Mouse (Mus musculus): ENCODE measurements at regions not wholly inside any gene's neighbourhood (a gene's known extent, or its start where the extent isn't known, plus 50 kb on each side); places are given as distances from the start of the nearest gene placed in this dataset.

DNA sequence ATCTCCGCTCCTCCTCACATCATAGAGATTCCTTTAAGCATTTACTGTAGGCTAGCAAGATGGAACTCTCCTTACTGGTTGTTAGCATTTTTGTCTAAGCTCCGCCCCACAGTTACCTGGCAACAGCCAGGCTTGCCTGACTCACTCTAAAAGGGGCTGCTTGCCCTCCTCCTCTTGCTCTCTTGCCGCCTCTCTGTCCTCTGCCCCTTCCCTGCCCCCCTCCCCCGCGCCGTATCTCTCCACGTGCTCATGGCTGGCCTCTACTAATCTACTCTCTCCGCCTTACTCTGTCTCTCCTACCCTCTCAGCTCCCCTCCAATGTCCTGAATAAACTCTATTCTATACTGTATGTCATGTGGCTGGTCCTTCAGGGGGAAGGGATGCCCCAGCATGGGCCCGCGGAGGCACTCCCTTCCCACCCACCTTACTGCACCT is 59.9 kb upstream of the Zfp644 start:
- no peak overlapping the region for H3K27ac ChIP-seq
- no peaks in the 10 kb centered on the region for H3K9me3 ChIP-seq
- WGBS: 1% methylated on average over 10 of the region's 10 CpGs
- 0 out of 2 replicates have a peak overlapping the region, but pooled peaks have one; percentile 4 for H3K9ac ChIP-seq
- H3K4me1 ChIP-seq: peaks cover 16% of the 10 kb centered on the region
- peak overlapping the region; percentile 54 for H3K4me2 ChIP-seq
- H3K36me3 ChIP-seq (replicated peaks): no peaks in the 10 kb centered on the region
- H3K27me3 ChIP-seq (replicated peaks): peaks cover 7% of the 10 kb centered on the region; the same call in 1 of the 2 replicates
- peak overlapping the region; percentile 25 for H3K4me3 ChIP-seq
- ATAC-seq (replicated peaks): peak; percentile 91

DNA sequence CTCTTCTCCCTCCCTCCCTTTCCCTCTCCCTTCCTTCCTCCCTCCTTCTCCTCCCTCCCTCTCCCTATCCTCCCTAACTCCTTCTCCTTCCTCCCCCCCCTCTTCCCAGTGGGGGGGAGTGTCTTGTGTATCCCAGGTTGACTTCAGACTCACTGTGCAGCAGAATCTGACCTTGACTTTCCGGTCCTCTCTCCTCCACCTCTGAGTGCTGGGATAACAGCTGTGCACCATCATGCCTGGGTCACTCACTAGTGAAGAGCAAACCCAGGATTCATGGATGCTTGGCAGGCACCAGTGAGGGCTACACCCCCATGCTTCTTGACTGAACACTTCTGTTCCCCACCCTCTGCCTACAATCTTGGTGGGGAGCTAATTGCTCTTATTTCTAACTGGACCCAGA is 56.2 kb upstream of the Zfp644 start:
- 100% methylated on average over 1 of the region's 1 CpGs for WGBS
- Histone ChIP-seq H3K9ac (no peak overlapping the region), H3K4me3 (no peak overlapping the region), H3K4me2 (no peak overlapping the region), H3K4me1 (peaks cover 21% of the 10 kb centered on the region), H3K9me3 (no peaks in the 10 kb centered on the region), H3K27ac (no peak overlapping the region), H3K27me3 (replicated peaks) (peaks cover 6% of the 10 kb centered on the region; the same call in 1 of the 2 replicates), H3K36me3 (replicated peaks) (no peaks in the 10 kb centered on the region)
- ATAC-seq (replicated peaks): no peak

DNA sequence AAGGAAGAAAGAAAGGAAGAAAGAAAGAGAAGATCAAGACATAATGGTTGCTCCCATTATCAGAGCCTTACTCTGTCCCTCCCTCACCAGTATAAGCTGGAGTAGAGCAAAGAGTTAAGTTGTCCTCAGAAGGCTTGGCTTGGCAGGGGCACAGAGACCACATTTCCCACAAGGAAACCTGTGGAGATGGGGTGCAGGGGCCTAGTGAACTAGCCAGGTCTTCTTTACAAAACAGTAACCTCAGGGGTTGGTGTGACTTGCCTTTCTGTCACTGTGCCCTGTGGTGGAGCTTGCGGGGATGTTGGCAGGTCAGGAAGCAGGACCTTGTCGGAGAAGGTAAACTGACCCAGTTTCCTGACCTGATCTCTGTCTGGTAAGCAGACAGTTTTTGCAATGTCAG is 53.1 kb upstream of the Zfp644 start:
- no peak for ATAC-seq (replicated peaks)
- no peak overlapping the region for H3K9ac ChIP-seq
- peaks cover 5% of the 10 kb centered on the region; the same call in 1 of the 2 replicates for H3K4me1 ChIP-seq
- 91% methylated on average over 2 of the region's 2 CpGs for WGBS
- H3K27ac ChIP-seq: no peak overlapping the region
- H3K27me3 ChIP-seq (replicated peaks): no peaks in the 10 kb centered on the region
- H3K4me2 ChIP-seq: no peak overlapping the region
- H3K36me3 ChIP-seq (replicated peaks): no peaks in the 10 kb centered on the region
- H3K4me3 ChIP-seq: no peak overlapping the region
- H3K9me3 ChIP-seq: no peaks in the 10 kb centered on the region

DNA sequence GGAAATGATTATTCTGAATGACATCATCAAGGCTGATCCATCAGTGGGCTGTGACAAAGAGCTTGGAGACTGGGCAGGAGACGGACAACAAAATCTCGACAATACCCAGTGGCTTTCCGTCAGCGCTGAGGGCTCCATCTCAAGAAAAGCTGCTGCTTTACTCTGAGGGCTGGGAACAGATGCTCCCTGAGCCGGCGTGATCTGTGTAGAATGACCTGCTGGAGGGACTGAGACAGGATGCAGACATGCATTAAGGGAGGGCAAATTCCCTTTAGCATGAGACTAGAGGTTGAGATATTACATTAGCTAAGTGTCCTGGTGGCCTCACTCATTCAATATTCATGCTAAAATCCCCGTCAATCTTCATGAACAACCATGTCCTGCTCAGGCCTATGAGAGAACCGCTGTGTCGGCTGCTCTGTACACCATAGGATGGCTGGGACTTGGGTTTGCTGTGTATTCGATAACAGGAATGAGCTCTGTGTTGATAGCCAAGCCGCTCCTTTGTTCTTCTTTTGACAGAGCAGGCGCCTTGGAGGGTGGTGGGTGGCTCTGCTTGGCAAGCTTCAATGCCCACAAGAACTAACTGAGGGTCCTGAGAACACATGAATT is 51.5 kb upstream of the Zfp644 start:
- H3K27ac ChIP-seq: no peak overlapping the region
- no peak overlapping the region for H3K4me3 ChIP-seq
- H3K9ac ChIP-seq: no peak overlapping the region
- peaks cover 5% of the 10 kb centered on the region; the same call in 1 of the 2 replicates for H3K4me1 ChIP-seq
- H3K27me3 ChIP-seq (replicated peaks): no peaks in the 10 kb centered on the region
- no peaks in the 10 kb centered on the region for H3K36me3 ChIP-seq (replicated peaks)
- 0 out of 2 replicates have a peak, but pooled peaks have one; percentile 27 for ATAC-seq (replicated peaks)
- no peak overlapping the region for H3K4me2 ChIP-seq
- no peaks in the 10 kb centered on the region for H3K9me3 ChIP-seq
- WGBS: 49% methylated on average over 12 of the region's 12 CpGs

Measured in midbrain, embryonic 15.5 days (tissue).